In genomic region chr11:54521927-54522528, GRCm38 (mm10) we compare ENCODE assay signal across 8 mouse cellular contexts. TPM values are rescaled to one million over a fixed set of nuclear protein-coding genes. Genes with fewer than 3 reads are reported as not detected.
DNase-seq lines count a peak whose midpoint lies in the region; ATAC-seq and TF ChIP-seq lines count a peak whose summit lies in the region.

No protein-coding gene starts in this region.

- H3K9ac ChIP-seq in neural tube, embryonic 13.5 days: peak overlapping the region; percentile 77

- WGBS in cerebellum, adult 2 months: under 1% methylated on average over 18 of the region's 18 CpGs
- WGBS in neural tube, embryonic 13.5 days: 2% methylated on average over 18 of the region's 18 CpGs

- no peak for TF ChIP-seq CTCF in cerebellum, adult 2 months (IDR thresholded peaks at IDR 0.05; ENCODE audit: borderline replicate concordance, insufficient read depth, low read depth, low read length)

- intact Hi-C loops in left cerebral cortex, postnatal 36 days (cut with DNase I): loop anchor here (2.0 kb wide), 1 partner anchor 83 kb away; the partner anchor contains the start of gene Fnip1

- ATAC-seq in neural tube, embryonic 13.5 days (ENCODE audit: low read depth): no peak
- ATAC-seq in monocyte, adult 5-6 weeks (replicated peaks; ENCODE audit: insufficient number of reproducible peaks, low FRiP score, low TSS enrichment, poor library complexity, severe bottlenecking): no peak

- H3K9me3 ChIP-seq in neural tube, embryonic 13.5 days: no peaks in the 10 kb centered on the region

- peak overlapping the region; percentile 90 for H3K4me3 ChIP-seq in cerebellum, adult 2 months (replicated peaks; ENCODE audit: insufficient read depth, low read depth, low read length)
- H3K4me3 ChIP-seq in neural tube, embryonic 13.5 days: peak overlapping the region; percentile 74

- H3K27me3 ChIP-seq in cerebellum, adult 2 months (ENCODE audit: control insufficient read depth, insufficient read depth, low read length): no peaks in the 10 kb centered on the region
- H3K27me3 ChIP-seq in neural tube, embryonic 13.5 days: no peaks in the 10 kb centered on the region

- H3K27ac ChIP-seq in cerebellum, adult 2 months (ENCODE audit: insufficient read depth, low read length): peak overlapping the region; percentile 68; the same call in 1 of the 2 replicates
- peak overlapping the region; percentile 93 for H3K27ac ChIP-seq in neural tube, embryonic 13.5 days (replicated peaks)

- no peak for TF ChIP-seq POLR2A in cerebellum, adult 2 months (IDR thresholded peaks at IDR 0.05; ENCODE audit: borderline replicate concordance, insufficient read depth, low read length)

- H3K36me3 ChIP-seq in neural tube, embryonic 13.5 days: no peaks in the 10 kb centered on the region

- H3K4me1 ChIP-seq in cerebellum, adult 2 months (ENCODE audit: control insufficient read depth, insufficient read depth, low read length): no peaks in the 10 kb centered on the region; the same call in 1 of the 2 replicates
- peaks cover 26% of the 10 kb centered on the region for H3K4me1 ChIP-seq in neural tube, embryonic 13.5 days (replicated peaks)

- peak; percentile 12 to 15 for DNase-seq in left cerebral cortex, postnatal 36 days (ENCODE audit: low spot score in 2 of 2)
- DNase-seq in left cerebral cortex, adult 11 months (ENCODE audit: low spot score): no peak
- peak; percentile 33 to 39 for DNase-seq in cerebellum, adult 2 months
- peak; percentile 14 for DNase-seq in forelimb bud, embryonic 11.5 days (ENCODE audit: low read depth, low spot score)
- peak; percentile 7 to 26 for DNase-seq in kidney, postnatal 4 days
- no peak for DNase-seq in layer of hippocampus, postnatal 36 days

- H3K4me2 ChIP-seq in neural tube, embryonic 13.5 days: peak overlapping the region; percentile 70

RNA-seq across cellular contexts. Expression of gene Rapgef6, which starts 0.6 kb away (rescaled TPM):
- total RNA-seq in left cerebral cortex, postnatal 36 days (2021): 10 to 100 TPM; 28.7 to 38.7 TPM
- 24.2 and 25.1 TPM in 2 replicates for polyA plus RNA-seq in cerebellum, adult 2 months (2012; rRNA removed)
- polyA plus RNA-seq in neural tube, embryonic 13.5 days (2015; fragmentation: Nextera tagmentation; extraction: Ambion mirVana): 44.6 and 46.8 TPM in 2 replicates
- 75.1 to 97.7 TPM (median 92.9 TPM) in 3 replicates for total RNA-seq in monocyte, adult 5-6 weeks (2017)
- total RNA-seq in layer of hippocampus, postnatal 36 days (2021): 10 to 100 TPM; 41.3 to 48.5 TPM

Comparison
In these comparisons a context has a peak if more than half of its experiments do, and no peak if none do; other contexts are left out.
1. DNase-seq: peak in left cerebral cortex, postnatal 36 days (2 of 2), cerebellum, adult 2 months (2 of 2), forelimb bud, embryonic 11.5 days (single experiment) and kidney, postnatal 4 days (2 of 2); none in left cerebral cortex, adult 11 months (single experiment) and layer of hippocampus, postnatal 36 days (0 of 2).